Mouse (Mus musculus): ENCODE measurements around the gene Frmd4b. TPM values are rescaled to one million over a fixed set of nuclear protein-coding genes. Genes with fewer than 3 reads are reported as not detected.

Gene Frmd4b
- polyA plus RNA-seq, 1 experiment = 14.3 TPM

DNA sequence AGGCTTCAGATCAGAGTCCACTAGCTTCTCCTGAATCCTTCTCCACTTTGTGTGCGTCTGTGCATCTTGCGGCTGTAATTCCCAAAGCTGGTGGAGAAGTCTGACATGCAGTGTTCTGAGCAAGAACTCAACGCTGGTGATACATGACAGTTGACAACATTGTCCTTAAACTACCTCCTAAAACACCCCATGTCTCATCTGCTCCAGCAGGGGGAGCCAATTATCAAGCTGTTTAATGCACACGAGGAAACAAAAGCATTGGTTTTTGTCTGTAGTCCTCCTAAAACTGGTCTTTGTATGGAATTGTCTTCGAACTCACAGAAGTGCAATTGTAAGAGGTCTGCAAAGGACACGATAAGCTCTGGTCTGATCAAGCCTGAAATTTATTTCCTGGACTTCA, 366.4 kb downstream of the Frmd4b start:
- 36% methylated on average over 6 of the region's 6 CpGs for WGBS
- no peak overlapping the region for H3K4me3 ChIP-seq (ENCODE audit: extremely low read depth, insufficient read depth, insufficient read length)
- peak; percentile 38 to 44 for DNase-seq (ENCODE audit: low read depth in 1 of 2, low spot score in 2 of 2)
- H3K27ac ChIP-seq (ENCODE audit: insufficient read depth, low read length) = no peak overlapping the region
- H3K4me1 ChIP-seq (ENCODE audit: control insufficient read depth, insufficient read depth, insufficient read length) = no peaks in the 10 kb centered on the region
- no peaks in the 10 kb centered on the region; the same call in 1 of the 2 replicates for H3K27me3 ChIP-seq (ENCODE audit: control insufficient read depth, insufficient read depth, low read length)
- TF ChIP-seq POLR2A (IDR thresholded peaks at IDR 0.05; ENCODE audit: low read depth, low read length) (no peak), CTCF (IDR thresholded peaks at IDR 0.05; ENCODE audit: extremely low read depth, insufficient read depth, insufficient read length, insufficient replicate concordance) (peak; percentile 39; the same call in 1 of the 2 replicates)
- no peaks in the 10 kb centered on the region for H3K36me3 ChIP-seq (ENCODE audit: control insufficient read depth, insufficient read depth, low read length)

DNA sequence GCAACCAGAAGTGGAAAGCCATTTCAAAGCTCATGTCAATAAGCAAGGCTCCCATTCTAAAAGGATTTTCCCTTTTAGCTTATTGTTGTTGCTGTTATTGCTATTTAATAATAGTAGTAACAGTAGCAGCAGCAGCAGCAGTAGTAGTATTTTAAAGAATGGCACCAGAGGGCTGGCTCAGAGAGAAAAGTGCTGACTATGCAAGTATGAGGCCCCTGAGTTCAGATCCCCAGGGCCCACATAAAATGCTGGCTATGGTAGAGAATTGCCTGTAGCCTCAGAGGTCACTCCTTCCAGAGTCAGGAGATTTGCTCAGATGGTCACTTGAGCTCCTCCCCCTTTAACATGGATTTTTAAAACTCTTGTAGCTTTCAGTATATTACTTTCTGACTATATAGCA, 372.1 kb downstream of the Frmd4b start:
- H3K4me3 ChIP-seq (ENCODE audit: extremely low read depth, insufficient read depth, insufficient read length) = no peak overlapping the region
- TF ChIP-seq POLR2A (IDR thresholded peaks at IDR 0.05; ENCODE audit: low read depth, low read length) (no peak), CTCF (IDR thresholded peaks at IDR 0.05; ENCODE audit: extremely low read depth, insufficient read depth, insufficient read length, insufficient replicate concordance) (no peak)
- no peaks in the 10 kb centered on the region for H3K4me1 ChIP-seq (ENCODE audit: control insufficient read depth, insufficient read depth, insufficient read length)
- DNase-seq (ENCODE audit: low read depth in 1 of 2, low spot score in 2 of 2) = no peak
- no peak overlapping the region for H3K27ac ChIP-seq (ENCODE audit: insufficient read depth, low read length)
- no peaks in the 10 kb centered on the region for H3K36me3 ChIP-seq (ENCODE audit: control insufficient read depth, insufficient read depth, low read length)
- no peaks in the 10 kb centered on the region; the same call in 1 of the 2 replicates for H3K27me3 ChIP-seq (ENCODE audit: control insufficient read depth, insufficient read depth, low read length)

DNA sequence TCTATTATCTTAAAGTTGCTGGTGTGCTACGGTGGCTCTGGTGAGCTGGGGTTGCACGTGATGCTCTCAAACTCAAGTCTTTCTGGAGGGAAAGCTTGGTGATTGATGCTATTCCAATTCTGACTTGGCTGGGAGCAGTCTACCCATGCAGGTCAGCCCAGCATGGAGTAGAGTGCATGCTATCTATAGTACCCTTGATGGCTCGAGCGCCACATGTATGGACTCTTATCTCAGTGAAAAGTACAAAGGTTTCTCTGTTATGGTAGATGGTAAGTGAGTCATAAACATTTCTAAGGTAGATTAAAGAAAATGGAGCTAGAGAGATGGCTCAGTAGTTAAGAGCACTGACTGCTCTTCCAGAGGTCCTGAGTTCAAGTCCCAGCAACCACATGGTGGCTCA, 374.8 kb downstream of the Frmd4b start:
- Histone ChIP-seq H3K27me3 (ENCODE audit: control insufficient read depth, insufficient read depth, low read length) (no peaks in the 10 kb centered on the region; the same call in 1 of the 2 replicates), H3K4me1 (ENCODE audit: control insufficient read depth, insufficient read depth, insufficient read length) (no peaks in the 10 kb centered on the region), H3K36me3 (ENCODE audit: control insufficient read depth, insufficient read depth, low read length) (no peaks in the 10 kb centered on the region), H3K4me3 (ENCODE audit: extremely low read depth, insufficient read depth, insufficient read length) (no peak overlapping the region), H3K27ac (ENCODE audit: insufficient read depth, low read length) (no peak overlapping the region)
- DNase-seq (ENCODE audit: low read depth in 1 of 2, low spot score in 2 of 2) = no peak
- WGBS = 96% methylated on average over 4 of the region's 4 CpGs
- TF ChIP-seq CTCF (IDR thresholded peaks at IDR 0.05; ENCODE audit: extremely low read depth, insufficient read depth, insufficient read length, insufficient replicate concordance) (no peak), POLR2A (IDR thresholded peaks at IDR 0.05; ENCODE audit: low read depth, low read length) (no peak)

DNA sequence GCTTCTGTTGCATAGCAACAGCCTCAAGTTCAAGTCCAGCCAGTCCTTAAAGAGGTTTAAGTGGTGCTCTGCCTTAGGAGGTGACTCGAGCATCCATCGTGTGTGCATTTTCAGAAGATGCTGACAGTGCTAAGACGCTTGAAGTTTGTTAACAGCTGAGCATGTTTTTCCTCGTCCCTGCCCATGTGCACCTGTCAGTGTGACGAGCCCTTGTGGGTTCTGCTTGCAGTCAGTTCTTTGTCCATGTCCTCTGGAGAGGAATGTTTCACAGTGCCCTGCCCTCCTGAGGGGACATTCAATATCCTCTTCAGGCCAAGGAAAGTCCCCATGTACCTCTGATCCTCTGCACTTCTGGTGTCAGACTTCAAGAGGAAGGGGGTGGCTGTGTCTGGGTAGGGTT, 377.2 kb downstream of the Frmd4b start:
- Histone ChIP-seq H3K4me1 (ENCODE audit: control insufficient read depth, insufficient read depth, insufficient read length) (no peaks in the 10 kb centered on the region), H3K4me3 (ENCODE audit: extremely low read depth, insufficient read depth, insufficient read length) (no peak overlapping the region), H3K27me3 (ENCODE audit: control insufficient read depth, insufficient read depth, low read length) (no peaks in the 10 kb centered on the region), H3K27ac (ENCODE audit: insufficient read depth, low read length) (no peak overlapping the region), H3K36me3 (ENCODE audit: control insufficient read depth, insufficient read depth, low read length) (no peaks in the 10 kb centered on the region)
- no peak for DNase-seq (ENCODE audit: low read depth in 1 of 2, low spot score in 2 of 2)
- WGBS = 95% methylated on average over 5 of the region's 5 CpGs
- TF ChIP-seq POLR2A (IDR thresholded peaks at IDR 0.05; ENCODE audit: low read depth, low read length) (no peak), CTCF (IDR thresholded peaks at IDR 0.05; ENCODE audit: extremely low read depth, insufficient read depth, insufficient read length, insufficient replicate concordance) (no peak)

DNA sequence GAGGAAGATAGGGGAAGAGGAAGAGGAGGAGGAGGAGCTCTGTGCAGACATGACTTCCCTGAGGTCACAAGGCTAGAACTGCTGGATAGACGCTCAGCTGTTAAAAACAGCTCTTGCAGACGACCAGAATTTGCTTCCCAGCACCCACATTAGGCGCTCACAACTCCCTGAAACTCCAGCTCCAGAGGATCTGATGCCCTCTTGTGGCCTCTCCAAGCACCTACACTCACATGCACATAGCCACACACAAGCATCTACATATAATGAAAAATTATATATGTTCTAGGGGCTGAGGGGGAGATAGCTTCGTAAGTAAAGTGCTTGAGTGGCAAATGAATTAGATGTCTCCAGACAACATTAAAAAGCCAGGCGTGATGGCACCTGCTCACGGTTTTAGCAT, 378.0 kb downstream of the Frmd4b start:
- 91% methylated on average over 6 of the region's 6 CpGs for WGBS
- Histone ChIP-seq H3K4me3 (ENCODE audit: extremely low read depth, insufficient read depth, insufficient read length) (no peak overlapping the region), H3K4me1 (ENCODE audit: control insufficient read depth, insufficient read depth, insufficient read length) (no peaks in the 10 kb centered on the region), H3K27ac (ENCODE audit: insufficient read depth, low read length) (no peak overlapping the region), H3K27me3 (ENCODE audit: control insufficient read depth, insufficient read depth, low read length) (no peaks in the 10 kb centered on the region), H3K36me3 (ENCODE audit: control insufficient read depth, insufficient read depth, low read length) (no peaks in the 10 kb centered on the region)
- TF ChIP-seq POLR2A (IDR thresholded peaks at IDR 0.05; ENCODE audit: low read depth, low read length) (no peak), CTCF (IDR thresholded peaks at IDR 0.05; ENCODE audit: extremely low read depth, insufficient read depth, insufficient read length, insufficient replicate concordance) (no peak)
- no peak for DNase-seq (ENCODE audit: low read depth in 1 of 2, low spot score in 2 of 2)

Other genes with a start within 250 kb of the Frmd4b start
- 2.6 and 2.8 TPM in 2 replicates for gene Mitf, start 189.5 kb upstream of the Frmd4b start, polyA plus RNA-seq (2012; rRNA removed)